Mouse (Mus musculus) frontal cortex, postnatal 36 days (tissue): ENCODE results near the gene Olfr718-ps1.

Source experiments
- DNase-seq, 2 experiments: peaks; one replicate each; pipeline ENCODE4 v3.0.0; 2022; ENCODE audit warnings: low spot score in 2 of 2

Gene Olfr718-ps1

DNA sequence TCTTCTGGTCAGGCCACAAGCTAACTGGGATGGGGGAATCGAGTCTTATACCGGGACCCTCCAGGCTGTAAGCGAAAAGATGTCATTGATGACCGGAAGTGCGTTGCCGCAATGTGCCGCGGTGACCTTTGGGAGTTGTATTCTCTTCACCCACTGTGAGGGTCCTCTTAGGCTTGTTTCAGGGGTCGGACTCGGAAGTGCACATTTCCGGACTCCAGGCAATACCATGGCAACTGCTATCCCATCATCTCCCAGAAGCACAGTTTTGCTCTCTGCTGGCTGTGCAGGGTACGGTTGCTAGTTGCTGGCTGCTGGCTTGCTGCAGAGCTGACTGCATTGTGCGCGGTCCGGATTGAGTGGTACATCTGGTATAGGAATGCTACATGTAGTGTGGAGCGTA is 18.3 kb downstream of the Olfr718-ps1 start:
- DNase-seq = no peak

- DNase-seq = peak; percentile 9 to 23
Measured at GRCm38 (mm10) chr5:143127837-143128236, 19.5 kb downstream of the Olfr718-ps1 start.

DNA sequence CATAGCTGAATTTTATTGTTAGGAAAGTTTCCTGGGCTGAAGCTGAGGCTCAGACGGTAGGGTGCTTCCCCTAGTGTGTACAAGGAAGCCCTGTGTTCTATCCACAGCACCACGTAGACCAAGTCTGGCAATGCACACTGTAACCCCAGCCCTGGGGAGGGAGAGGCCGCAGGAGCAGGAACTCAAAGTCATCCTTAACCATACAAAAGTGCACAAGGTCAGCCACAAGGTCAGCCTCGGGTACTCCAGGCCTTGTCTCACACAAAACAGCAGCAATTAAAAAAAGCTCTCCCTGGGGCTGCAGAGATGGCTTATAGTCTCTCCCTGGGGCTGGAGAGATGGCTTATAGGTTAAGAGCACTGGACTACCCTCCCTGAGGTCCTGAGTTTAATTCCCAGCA is 20.5 kb downstream of the Olfr718-ps1 start:
- DNase-seq = no peak

DNA sequence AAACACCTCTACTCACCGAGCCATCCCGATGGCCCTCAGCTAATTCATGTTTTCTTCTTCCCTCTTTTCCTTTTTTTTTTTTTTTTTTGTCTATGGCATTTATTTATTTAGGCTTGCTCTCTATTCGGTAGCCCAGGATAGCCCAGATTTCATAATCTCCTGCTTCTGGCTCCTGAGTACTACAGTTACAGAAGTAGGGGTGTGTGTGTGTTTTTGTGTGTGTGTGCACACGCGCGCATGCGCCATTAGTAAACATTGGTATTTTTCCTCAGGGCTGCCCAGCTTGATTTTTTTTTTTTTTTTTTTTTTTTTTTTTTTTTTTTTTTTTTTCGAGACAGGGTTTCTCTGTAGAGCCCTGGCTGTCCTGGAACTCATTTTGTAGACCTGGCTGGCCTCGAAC is 21.3 kb downstream of the Olfr718-ps1 start:
- no peak for DNase-seq

DNA sequence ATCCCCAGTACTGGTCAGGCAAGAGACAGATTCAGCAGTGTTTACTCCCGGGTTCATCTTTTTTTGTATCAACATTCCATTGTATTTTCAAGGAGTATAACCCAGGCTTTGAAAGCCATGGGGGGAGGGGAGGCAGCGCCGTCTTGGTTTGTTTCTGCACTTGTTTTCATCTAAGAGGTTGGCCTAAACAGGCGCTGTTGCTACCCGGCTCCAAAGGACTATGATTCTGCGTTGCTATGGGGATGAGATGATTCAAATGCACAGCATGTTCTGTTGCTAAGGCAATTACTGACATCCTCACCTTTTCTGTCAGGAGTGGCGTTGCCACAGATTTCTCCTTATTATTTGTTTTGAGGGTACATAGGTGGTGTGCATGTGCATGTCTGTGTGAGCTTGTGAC is 21.8 kb downstream of the Olfr718-ps1 start:
- peak; percentile 35 to 37 for DNase-seq

DNA sequence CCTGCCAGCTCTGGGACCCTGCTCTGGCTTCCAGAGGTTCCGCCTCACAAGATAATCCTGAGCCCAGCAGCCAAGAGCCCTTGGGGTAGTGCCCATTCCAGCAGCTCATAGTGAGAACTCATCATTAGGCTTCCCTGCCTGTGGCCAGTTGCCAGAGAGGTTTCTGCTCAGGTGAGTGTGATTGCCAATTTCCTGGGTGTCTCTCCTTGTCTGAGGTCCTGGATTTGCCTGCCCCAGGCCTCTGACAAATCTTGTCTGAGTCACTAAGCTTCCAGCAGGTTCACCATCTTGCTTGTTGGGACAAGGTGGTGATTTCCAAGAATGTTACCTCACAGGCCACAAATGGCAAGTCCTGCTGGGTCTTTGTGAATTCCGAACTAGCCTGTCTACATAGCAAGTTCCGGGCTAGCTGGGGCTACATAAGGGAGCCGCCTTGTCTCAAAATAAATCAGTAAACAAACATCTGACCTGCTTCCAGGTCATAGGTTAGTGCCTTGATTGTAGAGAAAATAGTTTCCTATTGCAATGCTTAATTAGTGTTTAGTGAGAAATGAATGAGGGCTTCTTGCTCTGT is 22.5 kb downstream of the Olfr718-ps1 start:
- DNase-seq = no peak

GRCm38 (mm10) chr5:143122673-143123072 is 24.7 kb downstream of the Olfr718-ps1 start:
- DNase-seq = no peak

- no peak for DNase-seq
Measured at GRCm38 (mm10) chr5:143122125-143122524, 25.3 kb downstream of the Olfr718-ps1 start.

- peak; percentile 94 to 95 for DNase-seq
Measured at GRCm38 (mm10) chr5:143112281-143113246, 34.8 kb downstream of the Olfr718-ps1 start, which contains the start of gene Rnf216. Gene Rnf216 (minus strand): TSS chr5:143112994.

- no peak for DNase-seq
Measured at GRCm38 (mm10) chr5:143106842-143107241, 40.5 kb downstream of the Olfr718-ps1 start.

GRCm38 (mm10) chr5:143103231-143103630 is 44.1 kb downstream of the Olfr718-ps1 start:
- no peak for DNase-seq

DNA sequence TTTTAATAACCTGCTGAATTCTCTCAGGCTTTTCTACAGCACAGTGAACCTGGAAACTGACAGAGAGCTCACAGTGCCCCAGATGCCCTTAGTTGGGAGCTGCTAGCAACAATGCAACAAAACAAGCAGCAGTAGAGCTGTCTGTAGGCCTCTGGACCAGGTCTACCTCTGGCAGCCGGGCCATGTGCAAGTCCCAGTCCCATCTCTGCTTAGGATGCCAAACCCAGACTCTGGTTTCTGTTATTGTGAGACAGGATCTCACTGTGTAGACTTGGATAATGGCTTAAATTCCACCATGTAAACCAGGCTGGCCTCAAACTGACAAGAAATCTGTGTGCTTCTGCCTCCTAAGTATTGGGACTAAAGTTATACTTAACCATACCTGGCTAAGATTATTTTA is 45.8 kb downstream of the Olfr718-ps1 start:
- DNase-seq = no peak

- DNase-seq = no peak
Measured at GRCm38 (mm10) chr5:143095256-143095655, 52.1 kb downstream of the Olfr718-ps1 start.

DNA sequence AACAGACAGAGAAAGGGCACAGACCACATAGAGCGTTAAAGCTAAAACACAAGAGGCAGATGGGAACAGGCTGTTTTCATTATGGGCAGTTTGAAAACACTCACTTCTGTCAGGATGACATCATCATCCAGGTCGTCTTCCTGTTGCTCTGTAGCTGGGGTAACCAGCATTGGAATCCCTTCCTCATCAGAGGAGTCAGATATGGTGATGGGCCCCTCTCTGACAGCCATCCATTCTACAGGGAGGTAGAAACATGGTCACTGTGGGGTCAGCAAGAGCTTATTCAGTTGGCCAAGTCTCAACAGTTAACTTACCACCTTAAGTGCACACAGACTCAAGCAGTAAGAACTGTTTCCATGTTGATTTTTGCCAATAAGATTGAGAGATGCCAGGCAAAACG is 54.5 kb downstream of the Olfr718-ps1 start:
- DNase-seq = no peak

- no peak for DNase-seq
Measured at GRCm38 (mm10) chr5:143084898-143085297, 62.5 kb downstream of the Olfr718-ps1 start.
